Mouse (Mus musculus) heart, embryonic 13.5 days (tissue): ENCODE data around the gene Dda1. TPM values are rescaled to one million over a fixed set of nuclear protein-coding genes. Genes with fewer than 3 reads are reported as not detected.
"Not testable (repeated sequence)": the region's sequence is repeated elsewhere in the genome, so short reads cannot be mapped to it uniquely, and the experiment has no call there.

ENCODE experiments used
- ATAC-seq: fragments of 200-750 bp; cut with Nextera tagmentation; 2 replicates; pipeline ENCODE4 v1.8.0; 2017; ENCODE audit warnings: moderate TSS enrichment; ENCODE audit not compliant: insufficient number of reproducible peaks, low FRiP score, low TSS enrichment; ENCODE audit errors: extremely low read depth
- H3K27ac ChIP-seq: fragments of 300-500 bp; sonication (generic); replicated peaks from 2 replicates; pipeline ENCODE4 v1.5.1; 2015; ENCODE audit warnings: moderate library complexity, mild to moderate bottlenecking, inconsistent platforms
- H3K27me3 ChIP-seq: fragments of 300-500 bp; sonication (generic); replicated peaks from 2 replicates; pipeline ENCODE4 v1.6.1; 2015; ENCODE audit warnings: mild to moderate bottlenecking, inconsistent platforms
- H3K36me3 ChIP-seq: fragments of 300-500 bp; sonication (generic); 2 replicates; pipeline ENCODE4 v1.6.1; 2015; ENCODE audit warnings: mild to moderate bottlenecking, inconsistent platforms
- H3K4me1 ChIP-seq: fragments of 300-500 bp; sonication (generic); 2 replicates; pipeline ENCODE4 v1.6.1; 2015; ENCODE audit warnings: inconsistent platforms
- H3K4me2 ChIP-seq: fragments of 300-500 bp; sonication (generic); 2 replicates; pipeline ENCODE4 v1.6.1; 2015; ENCODE audit warnings: inconsistent platforms, mild to moderate bottlenecking, moderate library complexity
- H3K4me3 ChIP-seq: fragments of 300-500 bp; sonication (generic); 2 replicates; pipeline ENCODE4 v1.5.1; 2015; ENCODE audit warnings: moderate library complexity, mild to moderate bottlenecking, inconsistent platforms
- H3K9ac ChIP-seq: fragments of 300-500 bp; sonication (generic); 2 replicates; pipeline ENCODE4 v1.6.1; 2015; ENCODE audit warnings: inconsistent platforms, mild to moderate bottlenecking, moderate library complexity
- H3K9me3 ChIP-seq: fragments of 300-500 bp; sonication (generic); 2 replicates; pipeline ENCODE4 v1.6.1; 2016; ENCODE audit warnings: inconsistent platforms
- WGBS: fragments of 180-500 bp; shearing (Covaris S2); methylation state at CpG from one replicate; pipeline ENCODE4 v1.1.7; 2015; ENCODE audit warnings: mixed read lengths; 5-methylcytosine and 5-hydroxymethylcytosine counted together
- polyA plus RNA-seq: library from polyadenylated mRNA; unstranded; fragments of >200 nt; fragmentation: Nextera tagmentation; extraction: Ambion mirVana; gene quantifications from 2 replicates; pipeline ENCODE4 v1.2.1, GENCODE M21; 2015

The Dda1 gene
- polyA plus RNA-seq, 1 experiment from 2014 or later: 75.6 TPM

DNA sequence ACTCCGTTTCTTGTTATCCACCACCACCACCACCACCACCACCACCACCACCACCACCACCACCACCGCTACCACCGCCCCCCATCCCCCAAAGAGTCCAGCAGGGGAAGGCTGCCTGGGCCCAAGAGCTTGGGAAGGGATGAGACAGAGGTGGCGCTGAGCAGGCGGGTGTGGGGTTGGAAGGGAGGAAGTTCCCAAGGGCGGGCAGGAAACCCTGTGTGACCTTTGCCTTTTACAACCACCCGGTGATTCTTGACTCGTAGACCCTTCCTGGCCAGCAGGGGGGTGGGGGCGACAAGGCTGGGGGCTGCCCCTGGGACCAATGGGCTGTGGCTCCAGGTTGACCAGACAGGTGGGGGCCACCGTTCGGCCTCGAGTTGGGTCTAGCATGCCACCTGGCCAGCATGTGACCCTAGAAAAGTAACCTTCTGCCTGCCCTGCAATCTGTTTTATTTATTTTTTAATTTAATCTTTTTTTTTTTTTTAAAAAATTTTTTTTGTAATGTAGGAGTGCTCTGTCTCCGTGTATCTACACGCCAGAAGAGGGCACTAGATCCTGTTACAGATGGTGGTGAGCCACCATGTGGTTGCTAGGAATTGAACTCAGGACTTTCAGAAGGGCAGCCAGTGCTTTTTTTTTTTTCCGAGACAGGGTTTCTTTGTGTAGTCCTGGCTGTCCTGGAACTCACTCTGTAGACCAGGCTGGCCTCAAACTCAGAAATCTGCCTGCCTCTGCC is 44.2 kb downstream of the Dda1 start:
- Histone ChIP-seq H3K4me1 (peaks cover 2% of the 10 kb centered on the region; the same call in 1 of the 2 replicates), H3K9ac (no peak overlapping the region), H3K27me3 (peaks cover 41% of the 10 kb centered on the region), H3K4me2 (no peak overlapping the region), H3K9me3 (no peaks in the 10 kb centered on the region), H3K36me3 (no peaks in the 10 kb centered on the region), H3K4me3 (no peak overlapping the region), H3K27ac (peak overlapping the region; percentile 59)
- WGBS: 50% methylated on average over 15 of the region's 15 CpGs
- ATAC-seq: no peak

DNA sequence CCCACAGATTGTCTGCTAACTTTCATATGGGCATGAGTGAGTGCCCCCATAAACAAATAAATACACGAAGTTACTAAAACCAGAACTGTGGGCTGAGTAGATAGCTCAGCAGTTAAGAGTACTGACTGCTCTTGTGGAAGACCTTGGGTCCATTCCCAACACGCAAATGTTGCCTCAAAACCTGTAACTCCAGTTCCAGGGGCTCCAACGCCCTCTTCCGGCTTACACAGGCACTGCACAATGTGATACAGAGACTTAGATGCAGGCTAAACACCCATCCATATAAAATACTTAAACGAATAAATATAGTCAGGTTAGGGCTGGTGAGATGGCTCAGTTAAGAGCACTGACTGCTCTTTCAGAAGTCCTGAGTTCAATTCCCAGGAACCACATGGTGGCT is 46.0 kb downstream of the Dda1 start:
- H3K4me3 ChIP-seq: no peak overlapping the region
- peaks cover 23% of the 10 kb centered on the region for H3K27me3 ChIP-seq
- no peak overlapping the region for H3K4me2 ChIP-seq
- H3K9me3 ChIP-seq: no peaks in the 10 kb centered on the region
- 65% methylated on average over 5 of the region's 5 CpGs for WGBS
- H3K36me3 ChIP-seq: no peaks in the 10 kb centered on the region
- no peak overlapping the region for H3K9ac ChIP-seq
- H3K4me1 ChIP-seq: no peaks in the 10 kb centered on the region; the same call in 1 of the 2 replicates
- ATAC-seq: no peak
- H3K27ac ChIP-seq: no peak overlapping the region

DNA sequence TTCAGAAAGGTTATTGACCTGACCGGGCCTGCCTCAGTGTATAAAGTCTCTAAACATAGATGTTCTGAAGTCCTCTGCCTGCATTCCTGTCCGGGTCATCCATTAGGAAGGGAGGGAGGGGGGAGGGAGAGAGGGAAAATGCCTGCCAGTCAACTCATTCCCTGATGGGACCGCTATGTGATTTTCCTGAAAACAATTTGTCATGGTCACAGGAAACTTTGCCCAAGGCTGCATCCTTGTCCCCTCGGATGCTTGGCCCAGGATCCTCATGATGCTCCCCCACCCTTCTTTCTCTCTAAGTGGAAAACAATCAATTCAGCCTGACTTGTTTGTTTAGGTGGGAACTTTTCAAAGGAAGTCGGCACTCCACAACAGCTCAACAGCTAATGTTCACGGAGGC is 47.8 kb downstream of the Dda1 start:
- ATAC-seq: no peak
- no peaks in the 10 kb centered on the region for H3K36me3 ChIP-seq
- no peaks in the 10 kb centered on the region for H3K9me3 ChIP-seq
- no peak overlapping the region for H3K4me3 ChIP-seq
- H3K9ac ChIP-seq: no peak overlapping the region
- 19% methylated on average over 6 of the region's 6 CpGs for WGBS
- peaks cover 8% of the 10 kb centered on the region for H3K4me1 ChIP-seq
- H3K4me2 ChIP-seq: no peak overlapping the region
- no peak overlapping the region for H3K27ac ChIP-seq
- H3K27me3 ChIP-seq: peaks cover 17% of the 10 kb centered on the region

DNA sequence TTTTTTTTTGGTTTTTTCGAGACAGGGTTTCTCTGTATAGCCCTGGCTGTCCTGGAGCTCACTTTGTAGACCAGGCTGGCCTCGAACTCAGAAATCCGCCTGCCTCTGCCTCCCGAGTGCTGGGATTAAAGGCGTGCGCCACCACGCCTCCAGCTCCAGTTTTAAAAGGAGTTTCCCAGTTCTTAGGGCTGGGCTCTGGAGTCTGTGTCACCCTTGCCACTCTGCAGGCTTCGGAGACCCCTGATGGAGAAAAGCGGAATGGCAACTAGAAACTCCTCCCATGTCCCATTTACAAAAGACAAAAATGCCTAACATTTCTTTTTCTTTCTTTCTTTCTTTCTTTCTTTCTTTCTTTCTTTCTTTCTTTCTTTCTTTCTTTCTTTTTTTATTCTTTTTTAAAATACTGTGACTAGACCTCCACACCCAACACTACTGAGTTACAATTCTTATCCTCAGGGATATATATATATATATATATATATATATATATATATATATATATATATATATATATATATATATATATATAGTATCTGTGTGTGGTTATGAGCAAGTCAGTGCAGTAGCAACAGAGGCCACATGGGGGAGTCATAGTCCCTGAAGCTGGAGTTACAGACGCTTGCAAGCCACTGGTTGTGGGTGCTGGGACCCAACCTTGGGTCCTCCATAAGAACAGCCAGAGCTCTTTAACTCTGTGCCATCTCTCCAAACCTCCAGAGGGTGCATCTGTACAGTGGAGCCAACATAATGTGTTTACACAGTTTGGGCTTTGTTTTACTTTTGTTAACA is 50.2 kb downstream of the Dda1 start:
- H3K4me3 ChIP-seq, H3K9me3 ChIP-seq, H3K4me2 ChIP-seq, H3K27ac ChIP-seq, ATAC-seq, H3K9ac ChIP-seq, H3K36me3 ChIP-seq: not testable (repeated sequence)
- Histone ChIP-seq H3K27me3 (peaks cover 16% of the 10 kb centered on the region; the same call in 1 of the 2 replicates), H3K4me1 (peaks cover 11% of the 10 kb centered on the region)
- 33% methylated on average over 9 of the region's 10 CpGs for WGBS

DNA sequence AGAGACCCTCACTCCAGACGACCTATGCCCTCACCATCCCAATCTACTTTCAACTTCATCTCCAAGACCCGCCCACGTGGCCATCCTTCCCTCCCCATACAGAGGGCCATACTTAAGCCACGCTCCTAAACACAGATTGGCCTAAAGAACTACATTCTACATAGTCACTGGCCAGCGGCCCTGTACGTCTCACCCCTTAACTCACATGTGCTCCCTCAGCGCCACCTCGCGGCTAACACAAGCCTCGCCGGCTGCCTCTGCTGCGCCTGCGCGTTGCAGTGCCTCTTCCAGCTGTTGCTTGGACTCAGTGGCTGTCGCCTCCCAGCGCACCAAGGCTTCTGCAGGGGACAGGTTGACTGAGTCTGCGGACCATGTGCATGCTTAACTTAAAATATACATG is 52.6 kb downstream of the Dda1 start:
- no peaks in the 10 kb centered on the region for H3K9me3 ChIP-seq
- peaks cover 37% of the 10 kb centered on the region for H3K27me3 ChIP-seq
- 3% methylated on average over 17 of the region's 17 CpGs for WGBS
- H3K4me1 ChIP-seq: peaks cover 28% of the 10 kb centered on the region
- H3K27ac ChIP-seq: no peak overlapping the region
- peak overlapping the region; percentile 56; the same call in 1 of the 2 replicates for H3K9ac ChIP-seq
- H3K4me2 ChIP-seq: peak overlapping the region; percentile 42
- H3K4me3 ChIP-seq: 0 out of 2 replicates have a peak overlapping the region, but pooled peaks have one; percentile 3
- ATAC-seq: peak; percentile 62
- no peaks in the 10 kb centered on the region for H3K36me3 ChIP-seq

DNA sequence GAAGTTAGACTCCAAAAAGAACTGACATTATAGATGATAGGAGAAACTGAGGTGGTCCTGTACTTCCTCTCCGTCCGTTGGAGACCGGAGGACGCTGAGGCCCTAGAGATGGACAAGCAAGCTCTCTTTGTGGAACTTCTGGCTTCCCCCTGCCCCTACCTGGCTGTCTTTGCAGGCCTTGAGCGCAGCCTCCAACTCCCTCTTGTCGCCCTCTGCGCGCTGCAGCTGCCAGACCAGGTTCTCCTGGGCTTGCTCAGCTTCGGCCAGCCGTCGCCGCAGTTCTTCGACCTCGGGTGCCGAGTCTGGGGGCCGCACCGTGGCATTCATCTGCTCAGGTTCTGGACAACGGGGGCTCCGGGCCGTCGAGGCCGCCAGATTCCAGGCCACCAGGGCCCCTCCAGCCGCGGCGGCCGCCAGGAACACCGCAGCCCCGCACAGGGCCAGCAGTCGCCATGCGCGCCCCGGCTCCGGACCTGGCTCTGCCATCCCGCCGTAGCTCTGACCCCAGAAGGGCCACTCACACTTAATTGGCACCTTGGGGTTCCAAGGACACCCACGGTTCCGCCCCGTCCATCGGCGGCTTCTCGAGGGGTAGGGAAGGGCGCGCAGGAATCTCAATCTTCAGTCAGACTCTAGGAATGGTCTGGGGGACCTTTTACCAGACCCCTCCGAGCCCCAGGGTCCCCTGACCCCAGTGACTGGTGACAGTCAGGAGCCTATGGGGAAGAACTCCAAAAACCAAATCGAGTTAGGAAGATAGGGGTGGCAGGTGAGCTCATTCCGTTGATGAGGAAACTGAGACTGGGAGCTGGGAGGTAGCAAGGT is 56.4 kb downstream of the Dda1 start, which contains the start of gene Ccdc194:
Gene Ccdc194, minus strand, starts transcription at position 486 of the 825 bp plus-strand sequence.
- Histone ChIP-seq H3K27ac (peak within 1 kb of the TSS; percentile 87), H3K4me3 (peak within 1 kb of the TSS; percentile 35), H3K27me3 (peaks cover 32% of the 10 kb centered on the region), H3K9ac (peak within 1 kb of the TSS; percentile 74), H3K9me3 (no peaks in the 10 kb centered on the region), H3K4me2 (peak within 1 kb of the TSS; percentile 61), H3K4me1 (peaks cover 48% of the 10 kb centered on the region), H3K36me3 (no peaks in the 10 kb centered on the region)
- ATAC-seq: no peak
- WGBS: 12% methylated on average over 46 of the region's 46 CpGs

Other genes starting within 250 kb of the Dda1 start
- 14.5 and 16.3 TPM in 2 replicates for gene Myo9b, start 196.5 kb upstream of the Dda1 start, polyA plus RNA-seq
- gene Haus8, start 196.3 kb upstream of the Dda1 start, polyA plus RNA-seq: 126 and 154 TPM in 2 replicates
- gene Use1, start 102.4 kb upstream of the Dda1 start, polyA plus RNA-seq: 69.1 and 78.1 TPM in 2 replicates
- gene Ocel1, start 97.9 kb upstream of the Dda1 start, polyA plus RNA-seq: 4.3 and 4.4 TPM in 2 replicates
- 36.6 and 40.9 TPM in 2 replicates for gene Nr2f6, start 87.2 kb upstream of the Dda1 start, polyA plus RNA-seq
- 9.2 and 10.2 TPM in 2 replicates for gene Ushbp1, start 73.4 kb upstream of the Dda1 start, polyA plus RNA-seq
- 89.7 and 91.8 TPM in 2 replicates for gene Babam1, start 72.3 kb upstream of the Dda1 start, polyA plus RNA-seq
- 27.6 and 29.4 TPM in 2 replicates for gene Ankle1, start 63.2 kb upstream of the Dda1 start, polyA plus RNA-seq
- gene Abhd8, start 5.5 kb upstream of the Dda1 start, polyA plus RNA-seq: 33.0 and 35.5 TPM in 2 replicates
- gene Mrpl34, start 4.2 kb upstream of the Dda1 start, polyA plus RNA-seq: 165 and 186 TPM in 2 replicates
- 0.63 and 0.78 TPM in 2 replicates for gene Ano8, start 16.8 kb downstream of the Dda1 start, polyA plus RNA-seq
- 11.6 and 12.6 TPM in 2 replicates for gene Gtpbp3, start 18.9 kb downstream of the Dda1 start, polyA plus RNA-seq
- 133 and 135 TPM in 2 replicates for gene Plvap, start 42.6 kb downstream of the Dda1 start, polyA plus RNA-seq
- 0.48 and 0.65 TPM in 2 replicates for gene Ccdc194, start 56.5 kb downstream of the Dda1 start, polyA plus RNA-seq
- 34.0 and 39.5 TPM in 2 replicates for gene Bst2, start 68.3 kb downstream of the Dda1 start, polyA plus RNA-seq
- 58.8 and 59.5 TPM in 2 replicates for gene Mvb12a, start 73.7 kb downstream of the Dda1 start, polyA plus RNA-seq
- gene Tmem221, start 89.7 kb downstream of the Dda1 start, polyA plus RNA-seq: 0.27 and 0.41 TPM in 2 replicates
- not detected in 2 replicates for gene Nxnl1, start 97.4 kb downstream of the Dda1 start, polyA plus RNA-seq
- gene Slc27a1, start 99.7 kb downstream of the Dda1 start, polyA plus RNA-seq: 18.2 and 18.3 TPM in 2 replicates
- gene Pgls, start 123.0 kb downstream of the Dda1 start, polyA plus RNA-seq: 169 and 172 TPM in 2 replicates
- 1.2 and 1.8 TPM in 2 replicates for gene Fam129c, start 128.4 kb downstream of the Dda1 start, polyA plus RNA-seq
- gene Colgalt1, start 141.8 kb downstream of the Dda1 start, polyA plus RNA-seq: 54.8 and 58.3 TPM in 2 replicates
- gene Unc13a, start 202.6 kb downstream of the Dda1 start, polyA plus RNA-seq: 0.39 and 0.40 TPM in 2 replicates
- gene Jak3, start 207.1 kb downstream of the Dda1 start, polyA plus RNA-seq: 7.6 and 7.7 TPM in 2 replicates
- 1.5 and 2.1 TPM in 2 replicates for gene Insl3, start 220.0 kb downstream of the Dda1 start, polyA plus RNA-seq
- gene B3gnt3, start 232.6 kb downstream of the Dda1 start, polyA plus RNA-seq: 2.8 and 3.3 TPM in 2 replicates